Mouse (Mus musculus): ENCODE results near the gene Fcf1. TPM values are rescaled to one million over a fixed set of nuclear protein-coding genes. Genes with fewer than 3 reads are reported as not detected.

Gene Fcf1
- polyA plus RNA-seq, 1 experiment, result 100 TPM

DNA sequence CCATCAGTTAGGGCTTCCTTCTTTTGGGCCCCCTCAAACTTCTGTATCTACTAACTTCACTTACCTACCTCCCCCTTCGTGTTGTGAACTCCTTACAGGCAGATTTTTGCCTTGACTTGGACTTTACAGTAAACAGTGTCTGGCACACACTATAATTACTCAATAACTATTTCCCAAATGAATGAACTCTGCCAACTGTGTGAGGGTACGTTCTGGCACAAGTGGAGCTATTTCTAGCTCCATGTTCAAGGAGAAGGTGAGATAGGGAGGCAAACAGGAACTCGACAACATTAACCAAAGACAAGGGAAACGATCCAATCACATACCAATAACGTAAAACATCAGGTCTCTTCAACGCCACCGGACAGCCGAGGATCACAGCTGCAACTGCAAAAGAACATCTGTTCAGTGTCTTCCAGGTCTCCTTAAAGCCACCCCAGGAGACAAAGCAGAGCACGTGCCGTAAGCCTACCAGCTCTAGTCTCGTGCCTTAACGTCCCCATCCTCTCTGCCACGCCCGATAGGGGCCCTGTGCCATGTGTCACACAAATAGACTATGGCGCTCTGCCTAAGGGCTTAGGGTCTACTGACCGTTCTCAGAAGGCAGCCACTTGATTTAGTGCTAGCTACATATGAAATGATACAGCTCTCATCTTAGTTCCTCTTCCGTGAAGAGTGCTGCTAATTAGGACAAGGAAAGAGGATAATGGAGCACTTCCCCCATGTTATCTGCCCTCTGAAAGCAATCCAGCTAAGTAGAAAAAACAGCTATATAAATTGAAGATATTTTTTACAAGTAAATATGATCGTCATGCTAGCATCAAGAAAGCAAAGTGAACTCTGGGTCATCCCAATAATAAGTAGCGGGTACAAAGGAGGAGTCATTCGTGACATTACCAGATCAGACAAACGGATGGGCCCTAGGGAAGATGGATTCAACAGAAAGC lies 27.4 kb upstream of the Fcf1 start:
- Histone ChIP-seq H3K27ac (ENCODE audit: insufficient read depth, low read length) (no peak overlapping the region), H3K4me1 (ENCODE audit: control insufficient read depth, insufficient read depth, low read length) (no peaks in the 10 kb centered on the region), H3K4me3 (ENCODE audit: insufficient read depth, low read length) (no peak overlapping the region)
- TF ChIP-seq CTCF (IDR thresholded peaks at IDR 0.05; ENCODE audit: borderline replicate concordance, insufficient read depth, low read length), result no peak

DNA sequence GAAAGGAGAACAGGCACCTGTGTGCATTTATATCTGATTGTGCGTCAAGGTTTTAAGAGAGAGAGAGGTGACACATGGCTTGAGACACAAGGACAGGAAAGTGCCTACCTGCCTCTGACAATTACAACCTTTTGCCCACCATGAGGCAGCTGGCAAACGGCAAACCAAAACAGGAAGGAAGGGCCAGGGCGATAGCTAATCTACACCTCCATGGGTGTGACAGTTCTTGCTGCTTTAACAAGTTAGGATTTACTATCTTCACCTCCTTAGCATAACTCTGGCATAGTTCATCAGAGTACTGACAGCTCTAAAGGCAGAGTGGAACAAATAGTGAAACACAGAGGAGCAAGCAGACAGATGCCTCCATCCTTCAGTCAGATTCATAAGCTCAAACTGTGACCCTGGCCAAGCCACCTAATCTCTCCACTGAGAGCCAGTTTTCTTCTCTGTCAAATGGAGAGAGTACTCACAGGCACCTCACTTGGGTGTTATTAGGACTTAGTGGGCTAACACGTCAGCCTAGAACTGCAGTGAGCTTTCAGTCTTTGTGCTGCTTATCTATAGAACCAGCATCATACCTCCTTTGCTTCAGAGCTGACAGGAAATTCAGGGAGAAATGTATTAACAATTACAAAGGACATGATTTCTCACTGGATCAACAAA lies 26.4 kb upstream of the Fcf1 start:
- Histone ChIP-seq H3K4me3 (ENCODE audit: insufficient read depth, low read length) (no peak overlapping the region), H3K4me1 (ENCODE audit: control insufficient read depth, insufficient read depth, low read length) (no peaks in the 10 kb centered on the region), H3K27ac (ENCODE audit: insufficient read depth, low read length) (no peak overlapping the region)
- no peak for TF ChIP-seq POLR2A (IDR thresholded peaks at IDR 0.05; ENCODE audit: low read depth, low read length)

DNA sequence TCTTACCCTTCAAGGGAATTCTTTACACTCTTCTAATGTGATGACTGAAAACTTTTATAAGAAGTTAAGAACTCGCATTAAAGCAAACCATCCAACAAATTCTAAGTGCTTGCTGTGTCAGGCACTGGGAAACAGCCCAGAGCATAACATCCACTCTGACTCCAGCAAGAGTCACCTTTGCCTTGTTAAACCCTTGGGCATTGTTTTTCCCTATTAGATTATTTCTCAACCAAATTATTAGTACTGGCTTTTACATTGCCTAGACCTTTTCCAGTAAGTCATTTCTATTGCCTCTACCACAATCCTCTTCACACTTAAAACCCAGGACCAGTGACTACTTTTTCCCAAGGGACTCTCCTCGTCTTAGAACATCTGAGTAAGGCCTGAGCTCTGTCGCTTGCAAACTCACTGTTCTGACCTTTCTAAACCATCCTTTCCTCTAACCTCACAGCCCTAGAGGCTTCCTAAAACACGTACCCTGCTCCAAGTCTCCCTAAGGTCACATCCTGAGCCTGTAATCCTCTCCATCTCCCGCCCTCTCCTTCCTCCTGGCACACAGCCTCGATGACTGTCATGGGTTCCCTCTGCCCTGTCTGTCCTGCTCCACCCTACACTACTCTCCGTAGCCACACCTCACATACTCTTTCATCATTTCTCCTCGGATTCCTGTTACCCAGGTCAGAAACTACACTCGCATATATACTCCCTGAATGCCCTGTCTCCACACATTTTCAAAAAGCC lies 25.7 kb upstream of the Fcf1 start:
- no peak overlapping the region for H3K4me3 ChIP-seq (ENCODE audit: insufficient read depth, low read length)
- H3K4me1 ChIP-seq (ENCODE audit: control insufficient read depth, insufficient read depth, low read length), result no peaks in the 10 kb centered on the region
- no peak overlapping the region for H3K27ac ChIP-seq (ENCODE audit: insufficient read depth, low read length)
- TF ChIP-seq CTCF (IDR thresholded peaks at IDR 0.05; ENCODE audit: borderline replicate concordance, insufficient read depth, low read length) (no peak), POLR2A (IDR thresholded peaks at IDR 0.05; ENCODE audit: low read depth, low read length) (no peak)

DNA sequence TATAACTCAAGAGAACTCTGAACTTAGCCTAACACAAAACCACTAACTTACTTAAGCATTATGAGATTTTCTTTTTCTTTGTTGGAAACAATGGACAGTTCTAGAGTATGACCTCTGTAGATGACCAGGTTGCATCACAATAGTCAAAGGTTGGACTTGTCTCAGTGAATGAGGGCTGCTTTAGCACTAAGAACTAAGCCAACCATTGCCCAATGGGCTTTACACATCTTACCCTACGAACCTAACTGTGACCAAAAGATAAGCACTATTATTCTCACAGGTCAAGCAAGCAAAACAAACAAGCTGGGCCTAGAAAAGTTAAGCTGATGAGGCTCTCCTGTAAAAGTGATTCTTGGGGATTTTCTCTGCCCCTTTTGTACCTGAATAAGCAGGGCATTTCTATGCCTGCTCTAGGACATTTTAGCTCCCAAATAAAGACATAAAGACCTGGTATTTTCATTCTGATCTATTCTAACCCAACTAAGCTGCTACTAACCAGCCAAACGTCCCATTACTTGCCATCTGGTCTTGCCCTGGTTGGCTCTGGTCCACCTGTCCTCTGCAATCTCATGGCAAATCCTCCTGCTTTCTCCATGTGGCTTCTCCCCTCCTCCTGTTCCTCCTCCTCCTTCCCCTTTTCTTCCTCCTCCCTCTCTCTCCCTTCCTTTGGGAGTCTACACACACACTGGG lies 22.7 kb upstream of the Fcf1 start:
- Histone ChIP-seq H3K4me1 (ENCODE audit: control insufficient read depth, insufficient read depth, low read length) (no peaks in the 10 kb centered on the region; the same call in 1 of the 2 replicates), H3K27ac (ENCODE audit: insufficient read depth, low read length) (no peak overlapping the region), H3K4me3 (ENCODE audit: insufficient read depth, low read length) (no peak overlapping the region)
- TF ChIP-seq CTCF (IDR thresholded peaks at IDR 0.05; ENCODE audit: borderline replicate concordance, insufficient read depth, low read length), result no peak
- no peak for TF ChIP-seq POLR2A (IDR thresholded peaks at IDR 0.05; ENCODE audit: low read depth, low read length)

DNA sequence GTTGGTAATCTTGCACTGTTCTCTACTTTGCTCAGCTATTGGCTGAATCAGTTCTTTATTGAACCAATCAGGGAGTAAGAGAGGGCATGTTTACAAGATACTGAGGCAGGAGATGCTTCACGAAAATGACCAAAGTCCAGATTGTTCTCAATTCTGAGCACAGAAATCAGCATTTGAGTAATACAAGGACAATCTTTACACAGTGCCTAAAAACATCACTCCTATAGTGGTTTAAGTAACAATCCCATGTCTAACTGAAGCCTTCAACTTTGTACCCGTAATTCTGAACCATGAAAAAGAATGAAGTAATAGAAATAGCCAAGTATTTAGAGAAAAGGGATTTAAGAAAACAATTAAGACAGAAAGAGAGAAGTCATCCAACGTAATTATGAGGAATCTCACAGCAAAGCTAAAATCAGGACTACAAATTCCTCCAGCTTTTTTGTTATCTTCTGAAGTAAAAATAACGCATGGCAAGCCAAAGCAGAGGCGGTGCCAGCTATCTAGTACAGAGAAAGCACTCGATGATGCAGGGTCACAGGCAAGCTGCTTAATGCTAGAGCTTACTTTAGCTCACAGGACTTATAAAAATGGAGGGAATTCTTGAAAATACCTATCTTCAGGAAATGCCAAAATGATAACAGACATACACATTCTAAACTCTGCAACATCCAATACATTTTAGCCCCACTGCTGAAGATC lies 22.0 kb upstream of the Fcf1 start:
- H3K27ac ChIP-seq (ENCODE audit: insufficient read depth, low read length), result no peak overlapping the region
- TF ChIP-seq POLR2A (IDR thresholded peaks at IDR 0.05; ENCODE audit: low read depth, low read length) (no peak), CTCF (IDR thresholded peaks at IDR 0.05; ENCODE audit: borderline replicate concordance, insufficient read depth, low read length) (no peak)
- H3K4me1 ChIP-seq (ENCODE audit: control insufficient read depth, insufficient read depth, low read length), result no peaks in the 10 kb centered on the region; the same call in 1 of the 2 replicates
- H3K4me3 ChIP-seq (ENCODE audit: insufficient read depth, low read length), result no peak overlapping the region

DNA sequence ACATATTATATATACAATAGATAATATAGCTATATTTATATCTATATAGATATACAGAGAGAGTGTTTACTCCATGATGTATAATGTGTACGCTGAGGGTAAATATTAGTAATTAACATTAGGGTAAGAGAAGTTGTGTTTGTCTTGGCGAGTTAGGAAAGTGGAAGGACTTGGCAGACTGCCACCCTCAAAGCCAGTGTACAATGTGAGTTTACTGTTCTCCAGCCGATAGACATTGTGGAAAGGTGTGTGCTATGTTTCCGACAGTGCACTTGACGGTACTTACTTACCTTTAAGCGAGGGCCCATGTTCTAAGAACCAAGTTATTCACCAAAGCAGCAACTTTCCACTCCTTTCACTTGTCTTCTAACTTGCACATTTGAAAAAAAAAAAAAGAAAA lies 19.9 kb upstream of the Fcf1 start:
- no peak overlapping the region for H3K27ac ChIP-seq (ENCODE audit: insufficient read depth, low read length)
- no peak for TF ChIP-seq POLR2A (IDR thresholded peaks at IDR 0.05; ENCODE audit: low read depth, low read length)
- TF ChIP-seq CTCF (IDR thresholded peaks at IDR 0.05; ENCODE audit: borderline replicate concordance, insufficient read depth, low read length), result no peak
- H3K4me3 ChIP-seq (ENCODE audit: insufficient read depth, low read length), result no peak overlapping the region
- no peaks in the 10 kb centered on the region; the same call in 1 of the 2 replicates for H3K4me1 ChIP-seq (ENCODE audit: control insufficient read depth, insufficient read depth, low read length)

DNA sequence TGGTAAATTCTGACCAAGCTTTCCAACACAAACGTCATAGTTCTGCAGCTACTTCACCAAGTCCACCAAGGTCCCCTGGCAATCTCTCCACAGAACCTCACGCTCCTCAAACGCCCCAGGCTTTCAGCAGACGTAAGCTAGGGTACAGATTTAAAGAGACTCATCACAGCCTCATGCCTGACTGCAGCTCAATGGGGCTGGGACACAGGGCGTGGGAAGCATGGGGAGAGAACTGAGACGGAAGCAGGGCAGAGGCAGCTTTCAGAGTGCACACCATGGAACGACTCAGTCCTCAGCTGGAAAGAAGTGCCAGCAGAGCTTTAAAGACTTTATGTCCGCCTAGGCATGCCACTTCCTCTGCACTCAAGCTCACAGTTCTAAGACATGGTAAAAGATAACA lies 19.2 kb upstream of the Fcf1 start:
- Histone ChIP-seq H3K4me3 (ENCODE audit: insufficient read depth, low read length) (no peak overlapping the region), H3K4me1 (ENCODE audit: control insufficient read depth, insufficient read depth, low read length) (no peaks in the 10 kb centered on the region; the same call in 1 of the 2 replicates), H3K27ac (ENCODE audit: insufficient read depth, low read length) (no peak overlapping the region)
- TF ChIP-seq POLR2A (IDR thresholded peaks at IDR 0.05; ENCODE audit: low read depth, low read length) (no peak), CTCF (IDR thresholded peaks at IDR 0.05; ENCODE audit: borderline replicate concordance, insufficient read depth, low read length) (no peak)

DNA sequence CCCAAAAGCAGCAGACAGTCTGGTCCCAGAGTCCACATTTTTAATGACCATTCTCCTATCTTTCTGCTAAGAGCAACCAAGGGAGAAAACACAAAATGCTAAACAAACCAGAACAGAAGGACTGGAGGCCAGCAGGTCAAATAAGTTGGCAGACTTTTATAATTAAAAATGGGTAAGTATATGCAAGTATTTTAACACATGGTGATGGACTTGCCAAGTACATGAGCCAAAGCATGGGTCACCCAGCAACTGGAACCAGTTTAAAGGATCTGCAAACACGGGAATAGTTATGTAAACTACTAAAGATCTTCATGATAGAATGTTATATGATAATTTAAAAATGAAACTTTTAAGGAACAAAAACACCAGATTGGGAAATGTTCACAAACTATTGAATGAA lies 18.3 kb upstream of the Fcf1 start:
- TF ChIP-seq POLR2A (IDR thresholded peaks at IDR 0.05; ENCODE audit: low read depth, low read length) (no peak), CTCF (IDR thresholded peaks at IDR 0.05; ENCODE audit: borderline replicate concordance, insufficient read depth, low read length) (no peak)

DNA sequence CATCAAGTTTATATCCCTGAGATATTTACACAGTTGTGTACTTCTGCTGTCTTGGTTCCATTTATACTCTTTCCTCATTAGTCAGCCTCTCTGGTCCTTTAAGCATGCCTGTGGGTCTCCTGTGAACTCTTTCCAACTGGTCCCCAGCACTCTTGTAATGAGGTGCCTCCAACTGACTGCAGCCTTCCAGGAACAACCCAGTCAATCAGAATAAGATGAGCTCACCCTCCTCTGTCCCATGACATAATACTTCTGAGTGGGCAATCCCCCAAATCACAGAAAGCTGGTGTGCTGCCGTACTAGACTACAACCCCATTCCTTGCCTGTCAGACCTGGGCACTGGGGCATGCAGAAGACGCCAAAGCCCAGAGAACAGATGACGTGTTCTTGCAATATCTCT lies 14.4 kb upstream of the Fcf1 start:
- Histone ChIP-seq H3K4me1 (ENCODE audit: control insufficient read depth, insufficient read depth, low read length) (no peaks in the 10 kb centered on the region; the same call in 1 of the 2 replicates), H3K27ac (ENCODE audit: insufficient read depth, low read length) (no peak overlapping the region), H3K4me3 (ENCODE audit: insufficient read depth, low read length) (no peak overlapping the region)
- no peak for TF ChIP-seq POLR2A (IDR thresholded peaks at IDR 0.05; ENCODE audit: low read depth, low read length)
- TF ChIP-seq CTCF (IDR thresholded peaks at IDR 0.05; ENCODE audit: borderline replicate concordance, insufficient read depth, low read length), result no peak

More for the DNA sequence above, 18.3 kb upstream of the Fcf1 start:
- Histone ChIP-seq H3K27ac (ENCODE audit: insufficient read depth, low read length) (no peak overlapping the region), H3K4me1 (ENCODE audit: control insufficient read depth, insufficient read depth, low read length) (no peaks in the 10 kb centered on the region; the same call in 1 of the 2 replicates), H3K4me3 (ENCODE audit: insufficient read depth, low read length) (no peak overlapping the region)
